Mouse (Mus musculus): Measurements from ENCODE around the gene Smc6. TPM values are rescaled to one million over a fixed set of nuclear protein-coding genes. Genes with fewer than 3 reads are reported as not detected.
A peak's percentile ranks its signal among the peaks of the same experiment; 100 is the strongest.

Smc6 gene
- polyA plus RNA-seq, 1 experiment from 2014 or later: 118 TPM

DNA sequence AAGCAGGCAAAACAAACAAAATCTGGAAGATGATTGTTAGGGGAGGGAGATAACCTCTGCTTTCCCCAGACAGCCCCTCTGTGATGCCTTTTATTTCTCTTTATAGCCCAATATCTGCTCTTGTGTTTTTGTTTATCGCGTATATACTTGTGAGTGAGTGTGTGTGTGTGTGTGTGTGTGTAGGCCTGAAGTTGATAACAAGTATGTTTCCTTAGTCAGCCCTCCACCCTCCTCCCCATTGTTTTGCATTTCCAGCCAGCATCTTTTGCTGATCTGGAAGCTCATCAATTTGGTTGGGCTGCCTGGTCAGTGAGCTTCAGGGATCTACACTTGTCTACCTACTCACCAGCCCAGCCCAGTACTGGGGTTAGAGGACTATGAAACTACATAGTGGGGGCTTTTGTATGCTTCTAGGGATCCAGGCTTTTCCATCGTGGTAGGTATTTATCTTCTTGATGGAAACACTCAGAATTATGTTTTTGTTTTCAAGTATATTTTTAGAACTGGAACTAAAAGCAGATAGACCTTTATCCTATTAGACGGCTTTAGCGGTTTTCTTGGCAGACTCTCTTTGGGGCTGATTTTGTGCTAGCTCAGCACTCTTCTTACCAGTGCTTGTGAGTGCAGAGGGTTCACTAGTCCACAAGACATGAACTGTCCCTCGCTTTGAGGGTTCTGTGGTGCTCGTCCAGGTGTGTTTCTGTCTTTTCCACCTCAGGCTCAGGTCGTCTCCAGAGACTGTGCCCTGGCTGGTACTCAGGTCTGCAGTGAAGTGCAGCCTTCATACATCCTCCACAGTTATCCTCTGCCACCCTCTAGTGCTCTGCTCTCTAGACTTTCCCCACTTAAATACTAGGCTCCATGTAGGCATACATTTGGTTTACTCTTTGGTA, 41.3 kb downstream of the Smc6 start:
- Histone ChIP-seq H3K4me2 (replicated peaks) (no peak overlapping the region), H3K27ac (replicated peaks) (no peak overlapping the region), H3K27me3 (no peaks in the 10 kb centered on the region), H3K4me1 (no peaks in the 10 kb centered on the region), H3K9ac (replicated peaks) (no peak overlapping the region), H3K9me3 (no peaks in the 10 kb centered on the region), H3K4me3 (no peak overlapping the region), H3K36me3 (peaks cover 54% of the 10 kb centered on the region)
- ATAC-seq (replicated peaks): no peak
- 91% methylated on average over 8 of the region's 8 CpGs for WGBS

GRCm38 (mm10) chr12:11311106-11311505, 45.4 kb downstream of the Smc6 start:
- peaks cover 47% of the 10 kb centered on the region for H3K36me3 ChIP-seq
- WGBS: 97% methylated on average over 2 of the region's 2 CpGs
- H3K9me3 ChIP-seq: no peaks in the 10 kb centered on the region

DNA sequence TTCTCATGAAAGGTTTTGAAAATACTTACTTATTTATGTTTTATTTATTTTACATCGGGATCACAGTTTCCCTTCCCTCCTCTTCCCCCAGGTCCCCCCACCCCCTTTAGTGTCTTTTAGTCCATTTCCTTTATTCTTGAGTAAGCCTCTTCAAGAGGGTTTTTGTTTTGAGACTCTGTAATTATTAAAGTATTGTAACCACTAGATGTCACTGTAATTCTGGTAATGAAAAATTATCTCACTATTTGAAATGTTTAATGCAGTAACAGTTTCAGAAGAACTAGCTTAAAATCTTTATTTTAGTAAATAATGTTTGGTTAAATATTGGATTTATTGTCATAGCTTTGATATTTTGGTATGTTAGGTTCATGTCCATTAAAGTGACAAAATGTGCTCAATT, 48.2 kb downstream of the Smc6 start:
- Histone ChIP-seq H3K27ac (replicated peaks) (no peak overlapping the region), H3K4me1 (no peaks in the 10 kb centered on the region), H3K4me2 (replicated peaks) (no peak overlapping the region), H3K4me3 (no peak overlapping the region), H3K9ac (replicated peaks) (no peak overlapping the region), H3K36me3 (peaks cover 48% of the 10 kb centered on the region), H3K27me3 (no peaks in the 10 kb centered on the region), H3K9me3 (no peaks in the 10 kb centered on the region)
- ATAC-seq (replicated peaks): no peak
- 54% methylated on average over 1 of the region's 1 CpGs for WGBS

More at GRCm38 (mm10) chr12:11311106-11311505, 45.4 kb downstream of the Smc6 start:
- Histone ChIP-seq H3K4me2 (replicated peaks) (no peak overlapping the region), H3K4me3 (no peak overlapping the region), H3K9ac (replicated peaks) (no peak overlapping the region), H3K4me1 (no peaks in the 10 kb centered on the region), H3K27ac (replicated peaks) (no peak overlapping the region), H3K27me3 (no peaks in the 10 kb centered on the region)
- no peak for ATAC-seq (replicated peaks)

GRCm38 (mm10) chr12:11317671-11318070, 52.0 kb downstream of the Smc6 start:
- no peak overlapping the region for H3K9ac ChIP-seq (replicated peaks)
- no peak for ATAC-seq (replicated peaks)

GRCm38 (mm10) chr12:11324480-11324879, 58.8 kb downstream of the Smc6 start:
- Histone ChIP-seq H3K4me2 (replicated peaks) (no peak overlapping the region), H3K4me3 (no peak overlapping the region), H3K36me3 (no peaks in the 10 kb centered on the region), H3K27ac (replicated peaks) (no peak overlapping the region), H3K4me1 (no peaks in the 10 kb centered on the region), H3K9ac (replicated peaks) (no peak overlapping the region), H3K27me3 (no peaks in the 10 kb centered on the region), H3K9me3 (no peaks in the 10 kb centered on the region)
- ATAC-seq (replicated peaks): no peak
- 60% methylated on average over 4 of the region's 4 CpGs for WGBS

More at GRCm38 (mm10) chr12:11317671-11318070, 52.0 kb downstream of the Smc6 start:
- Histone ChIP-seq H3K4me3 (no peak overlapping the region), H3K4me1 (no peaks in the 10 kb centered on the region), H3K27ac (replicated peaks) (no peak overlapping the region), H3K36me3 (peaks cover 37% of the 10 kb centered on the region), H3K27me3 (no peaks in the 10 kb centered on the region), H3K4me2 (replicated peaks) (no peak overlapping the region), H3K9me3 (no peaks in the 10 kb centered on the region)
- WGBS: 76% methylated on average over 6 of the region's 6 CpGs

- H3K36me3 ChIP-seq: no peaks in the 10 kb centered on the region
- no peak overlapping the region for H3K27ac ChIP-seq (replicated peaks)
- no peaks in the 10 kb centered on the region for H3K9me3 ChIP-seq
- no peaks in the 10 kb centered on the region for H3K27me3 ChIP-seq
- no peak for ATAC-seq (replicated peaks)
- H3K9ac ChIP-seq (replicated peaks): no peak overlapping the region
- WGBS: 77% methylated on average over 3 of the region's 3 CpGs
- no peak overlapping the region for H3K4me2 ChIP-seq (replicated peaks)
- no peak overlapping the region for H3K4me3 ChIP-seq
- H3K4me1 ChIP-seq: no peaks in the 10 kb centered on the region
Observed at GRCm38 (mm10) chr12:11326483-11326882, 60.8 kb downstream of the Smc6 start.

DNA sequence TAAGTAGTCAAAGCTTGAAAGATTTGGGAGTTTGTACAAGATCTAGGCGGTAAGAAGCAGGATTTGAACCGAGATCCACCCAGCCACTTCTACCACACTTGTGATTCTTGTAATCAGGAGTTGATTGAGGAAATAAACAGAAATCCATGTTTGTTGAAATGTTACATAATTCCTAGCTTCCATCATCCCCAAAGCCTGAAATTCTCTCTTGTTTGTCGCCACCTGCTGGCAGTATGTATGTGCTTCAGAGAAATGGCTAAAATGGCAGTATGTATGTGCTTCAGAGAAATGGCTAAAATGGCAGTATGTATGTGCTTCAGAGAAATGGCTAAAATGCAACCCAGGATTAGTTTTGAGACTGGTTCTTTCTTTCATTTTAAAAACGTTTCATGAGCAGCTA, 71.2 kb downstream of the Smc6 start:
- H3K4me3 ChIP-seq: no peak overlapping the region
- no peak overlapping the region for H3K27ac ChIP-seq (replicated peaks)
- no peaks in the 10 kb centered on the region for H3K36me3 ChIP-seq
- 41% methylated on average over 4 of the region's 4 CpGs for WGBS
- no peak overlapping the region for H3K9ac ChIP-seq (replicated peaks)
- no peaks in the 10 kb centered on the region for H3K4me1 ChIP-seq
- no peak for ATAC-seq (replicated peaks)
- H3K9me3 ChIP-seq: no peaks in the 10 kb centered on the region
- no peak overlapping the region for H3K4me2 ChIP-seq (replicated peaks)
- H3K27me3 ChIP-seq: no peaks in the 10 kb centered on the region

DNA sequence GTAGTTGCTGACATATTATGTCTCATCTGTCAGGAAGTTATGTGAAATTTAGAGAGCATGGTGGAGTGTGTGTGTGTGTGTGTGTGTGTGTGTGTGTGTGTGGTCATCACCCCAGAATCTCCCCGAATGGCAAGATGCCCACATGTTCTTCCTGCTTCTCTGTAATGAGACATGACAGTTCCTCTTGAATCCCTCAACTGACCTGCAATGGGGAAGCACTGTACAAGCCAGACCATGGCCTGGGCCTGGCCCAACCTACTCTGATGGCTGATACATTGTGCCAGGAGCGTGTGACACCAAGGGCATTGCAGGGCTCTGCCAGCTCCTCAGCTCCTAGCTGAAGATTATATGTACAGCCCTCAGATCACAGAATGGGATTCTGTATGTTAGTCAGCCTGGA, 72.6 kb downstream of the Smc6 start:
- no peak for ATAC-seq (replicated peaks)
- H3K4me2 ChIP-seq (replicated peaks): no peak overlapping the region
- H3K27me3 ChIP-seq: no peaks in the 10 kb centered on the region
- no peaks in the 10 kb centered on the region for H3K9me3 ChIP-seq
- 100% methylated on average over 2 of the region's 2 CpGs for WGBS
- H3K9ac ChIP-seq (replicated peaks): no peak overlapping the region
- H3K27ac ChIP-seq (replicated peaks): no peak overlapping the region
- H3K36me3 ChIP-seq: no peaks in the 10 kb centered on the region
- H3K4me3 ChIP-seq: no peak overlapping the region
- H3K4me1 ChIP-seq: no peaks in the 10 kb centered on the region

DNA sequence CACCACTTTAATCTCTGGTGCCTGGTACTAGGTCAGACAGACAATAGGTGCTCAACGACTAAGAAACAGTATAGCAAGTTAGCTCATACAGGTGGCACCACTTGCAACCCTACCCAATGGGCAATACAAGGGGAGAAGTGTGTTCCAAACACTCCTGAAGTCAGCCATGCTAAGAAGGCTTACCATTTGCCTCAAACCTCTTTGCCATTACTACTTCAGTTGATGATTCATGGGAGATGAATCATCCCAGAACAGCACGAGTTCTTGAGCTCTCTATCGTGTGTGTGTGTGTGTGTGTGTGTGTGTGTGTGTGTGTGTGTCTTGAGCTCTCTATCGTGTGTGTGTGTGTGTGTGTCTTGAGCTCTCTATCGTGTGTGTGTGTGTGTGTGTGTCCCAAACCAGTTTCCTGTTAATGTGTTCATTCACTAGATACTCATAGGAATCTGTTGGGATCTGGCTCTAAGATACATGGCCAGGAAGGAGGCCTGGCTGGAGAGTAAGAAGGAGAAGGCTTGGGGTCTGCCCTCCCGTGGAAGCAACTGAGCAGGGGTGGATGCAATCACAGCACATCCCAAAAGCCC, 76.4 kb downstream of the Smc6 start:
- 79% methylated on average over 6 of the region's 6 CpGs for WGBS
- Histone ChIP-seq H3K4me2 (replicated peaks) (no peak overlapping the region), H3K4me1 (no peaks in the 10 kb centered on the region), H3K27ac (replicated peaks) (no peak overlapping the region), H3K36me3 (no peaks in the 10 kb centered on the region), H3K9ac (replicated peaks) (no peak overlapping the region), H3K27me3 (no peaks in the 10 kb centered on the region), H3K9me3 (no peaks in the 10 kb centered on the region), H3K4me3 (no peak overlapping the region)
- no peak for ATAC-seq (replicated peaks)

- H3K9me3 ChIP-seq: no peaks in the 10 kb centered on the region
- H3K36me3 ChIP-seq: no peaks in the 10 kb centered on the region
- no peaks in the 10 kb centered on the region for H3K4me1 ChIP-seq
- no peak overlapping the region for H3K4me3 ChIP-seq
- no peaks in the 10 kb centered on the region for H3K27me3 ChIP-seq
- no peak overlapping the region for H3K9ac ChIP-seq (replicated peaks)
- no peak for ATAC-seq (replicated peaks)
- H3K27ac ChIP-seq (replicated peaks): no peak overlapping the region
- no peak overlapping the region for H3K4me2 ChIP-seq (replicated peaks)
- WGBS: 65% methylated on average over 2 of the region's 2 CpGs
Observed at GRCm38 (mm10) chr12:11345963-11346362, 80.3 kb downstream of the Smc6 start.

DNA sequence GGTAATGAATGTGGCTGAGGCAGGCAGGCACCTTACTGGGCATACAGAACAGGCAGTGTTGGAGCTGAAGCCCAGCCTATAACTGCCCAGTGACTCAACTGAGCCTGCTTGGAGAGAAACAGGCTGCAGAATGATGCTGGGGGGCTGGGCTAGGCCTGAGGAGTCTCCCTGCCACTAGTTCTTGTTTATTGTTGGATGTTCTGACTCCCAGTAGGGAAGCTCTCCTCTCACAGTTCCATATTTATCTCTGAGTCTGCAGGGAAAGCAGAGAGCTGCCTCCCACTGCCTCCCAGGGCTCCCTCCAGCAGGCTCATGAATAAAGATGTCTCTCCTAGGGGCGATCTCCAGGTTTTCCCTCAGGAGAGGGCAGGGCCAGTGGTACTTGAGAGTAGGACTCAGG, 82.7 kb downstream of the Smc6 start:
- Histone ChIP-seq H3K27ac (replicated peaks) (no peak overlapping the region), H3K4me1 (no peaks in the 10 kb centered on the region), H3K4me3 (no peak overlapping the region), H3K36me3 (no peaks in the 10 kb centered on the region), H3K4me2 (replicated peaks) (no peak overlapping the region), H3K9ac (replicated peaks) (no peak overlapping the region), H3K9me3 (no peaks in the 10 kb centered on the region), H3K27me3 (no peaks in the 10 kb centered on the region)
- 5% methylated on average over 1 of the region's 1 CpGs for WGBS
- ATAC-seq (replicated peaks): 0 out of 2 replicates have a peak, but pooled peaks have one; percentile 12

DNA sequence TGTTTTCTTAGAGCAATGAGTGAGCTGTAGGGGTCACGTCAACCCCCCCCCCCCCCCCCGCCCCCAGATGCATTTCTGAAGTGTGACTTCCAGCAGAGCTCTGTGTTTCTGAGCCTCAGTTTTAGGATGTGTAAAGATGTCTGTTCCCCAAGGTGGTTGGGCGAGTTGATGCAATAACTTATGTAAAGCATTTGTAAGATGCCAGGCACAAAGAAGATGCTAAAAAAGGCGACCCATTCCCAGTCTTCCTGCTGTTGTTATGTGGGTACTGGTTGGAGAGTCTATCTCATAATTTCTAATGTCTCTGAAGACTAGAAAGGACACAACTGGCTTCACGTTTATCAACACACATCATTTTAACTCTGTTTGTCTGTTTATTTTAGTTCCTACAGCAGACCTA, 84.2 kb downstream of the Smc6 start:
- H3K9ac ChIP-seq (replicated peaks): no peak overlapping the region
- no peaks in the 10 kb centered on the region for H3K36me3 ChIP-seq
- no peaks in the 10 kb centered on the region for H3K9me3 ChIP-seq
- no peak for ATAC-seq (replicated peaks)
- no peaks in the 10 kb centered on the region for H3K4me1 ChIP-seq
- H3K27me3 ChIP-seq: no peaks in the 10 kb centered on the region
- no peak overlapping the region for H3K4me3 ChIP-seq
- no peak overlapping the region for H3K4me2 ChIP-seq (replicated peaks)
- 74% methylated on average over 5 of the region's 5 CpGs for WGBS
- no peak overlapping the region for H3K27ac ChIP-seq (replicated peaks)

Measured in forebrain, embryonic 15.5 days (tissue).